Mouse (Mus musculus) intestine, postnatal 0 days (tissue): Measurements from ENCODE around the gene Prkrip1. TPM values are rescaled to one million over a fixed set of nuclear protein-coding genes. Genes with fewer than 3 reads are reported as not detected.

ENCODE experiments used
- ATAC-seq: fragments of 200-750 bp; cut with Nextera tagmentation; 2 replicates; pipeline ENCODE4 v1.8.0; 2017; ENCODE audit warnings: mild to moderate bottlenecking, moderate TSS enrichment, moderate library complexity
- H3K27ac ChIP-seq: fragments of 300-500 bp; sonication (generic); 2 replicates; pipeline ENCODE4 v1.5.1; 2014; ENCODE audit warnings: mild to moderate bottlenecking, low read depth, low read length, moderate library complexity
- H3K27me3 ChIP-seq: fragments of 300-500 bp; sonication (generic); replicated peaks from 2 replicates; pipeline ENCODE4 v1.6.1; 2014; ENCODE audit warnings: low read length, mixed read lengths; ENCODE audit not compliant: control insufficient read depth, insufficient read depth
- H3K36me3 ChIP-seq: fragments of 300-500 bp; sonication (generic); 2 replicates; pipeline ENCODE4 v1.6.1; 2014; ENCODE audit warnings: mild to moderate bottlenecking, moderate library complexity; ENCODE audit not compliant: control insufficient read depth, insufficient read depth
- H3K4me1 ChIP-seq: fragments of 300-500 bp; sonication (generic); replicated peaks from 2 replicates; pipeline ENCODE4 v1.6.1; 2014; ENCODE audit warnings: antibody characterized with exemption, low read length, mixed read lengths; ENCODE audit not compliant: control insufficient read depth, insufficient read depth
- H3K4me2 ChIP-seq: fragments of 300-500 bp; sonication (generic); replicated peaks from 2 replicates; pipeline ENCODE4 v1.6.1; 2014; ENCODE audit warnings: low read depth, mild to moderate bottlenecking, moderate library complexity
- H3K4me3 ChIP-seq: fragments of 300-500 bp; sonication (generic); 2 replicates; pipeline ENCODE4 v1.5.1; 2014; ENCODE audit warnings: low read depth, low read length
- H3K9ac ChIP-seq: fragments of 300-500 bp; sonication (generic); 2 replicates; pipeline ENCODE4 v1.6.1; 2014; ENCODE audit warnings: mild to moderate bottlenecking, low read depth, low read length
- H3K9me3 ChIP-seq: fragments of 300-500 bp; sonication (generic); 2 replicates; pipeline ENCODE4 v1.6.1; 2016; ENCODE audit warnings: mixed run types; ENCODE audit not compliant: control insufficient read depth
- CTCF ChIP-seq: sonication (generic); IDR thresholded peaks from 2 replicates; pipeline ENCODE4 v1.5.1; 2016; ENCODE audit warnings: low read depth, mild to moderate bottlenecking, control low read depth, antibody characterized with exemption, moderate library complexity
- WGBS: fragments of 180-500 bp; shearing (Covaris S2); extraction: QIAGEN DNeasy Blood & Tissue Kit; methylation state at CpG from one replicate; pipeline ENCODE4 v1.1.7; 2014; 5-methylcytosine and 5-hydroxymethylcytosine counted together
- polyA plus RNA-seq: library from polyadenylated mRNA; unstranded; fragments of >200 nt; fragmentation: Nextera tagmentation; extraction: Ambion mirVana; gene quantifications from 2 replicates; pipeline ENCODE4 v1.2.1, GENCODE M21; 2015

Prkrip1 gene
- polyA plus RNA-seq, 1 experiment from 2014 or later = 37.7 TPM

DNA sequence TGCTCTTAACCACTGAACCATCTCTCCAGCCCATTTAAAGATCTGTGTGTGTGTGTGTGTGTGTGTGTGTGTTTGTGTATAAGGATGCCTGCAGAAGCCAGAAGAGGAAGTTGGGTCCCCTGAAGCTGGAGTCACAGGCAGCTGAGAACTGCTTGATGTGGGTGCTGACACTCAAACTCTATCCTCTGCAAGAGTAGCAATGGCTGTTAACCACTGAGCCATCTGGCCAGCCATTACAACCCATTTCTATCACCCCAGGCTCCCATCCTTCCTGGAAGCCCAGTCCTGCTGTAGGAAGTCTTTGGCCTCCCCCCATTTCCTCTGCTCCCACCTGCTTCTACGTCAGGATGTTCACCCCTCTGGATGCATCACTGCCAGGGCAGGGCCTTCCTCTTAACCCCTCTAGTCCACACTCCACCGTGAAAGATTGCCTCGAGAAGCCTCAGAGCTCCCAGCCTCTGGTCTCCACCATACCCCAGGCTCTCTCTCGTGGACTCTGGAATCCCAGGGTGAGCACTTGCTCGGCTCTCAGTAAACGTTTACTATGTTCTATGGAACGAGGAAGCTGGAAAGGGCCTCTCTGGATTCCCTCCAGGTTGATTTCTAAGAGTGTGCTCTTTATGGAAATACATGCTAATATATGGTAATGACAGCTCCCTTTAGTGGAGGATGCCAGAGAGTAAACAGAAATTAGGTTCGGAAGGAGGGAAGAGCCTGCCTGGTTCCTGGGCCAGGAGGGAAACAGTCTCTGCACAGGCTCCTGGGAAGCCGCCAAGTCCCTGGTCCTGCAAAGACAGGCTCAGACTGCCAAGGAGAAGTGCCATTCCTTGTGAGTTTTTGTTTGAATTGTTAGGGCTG, 24.9 kb downstream of the Prkrip1 start:
- peak overlapping the region; percentile 21 for H3K4me2 ChIP-seq
- TF ChIP-seq CTCF = no peak
- H3K4me3 ChIP-seq = no peak overlapping the region
- H3K27me3 ChIP-seq = no peaks in the 10 kb centered on the region
- no peak overlapping the region for H3K9ac ChIP-seq
- ATAC-seq = no peak
- WGBS = 24% methylated on average over 9 of the region's 9 CpGs
- 0 out of 2 replicates have a peak, but pooled peaks cover 10% of the 10 kb centered on the region for H3K4me1 ChIP-seq
- no peaks in the 10 kb centered on the region for H3K9me3 ChIP-seq
- H3K27ac ChIP-seq = peak overlapping the region; percentile 58
- peaks cover 8% of the 10 kb centered on the region; the same call in 1 of the 2 replicates for H3K36me3 ChIP-seq

DNA sequence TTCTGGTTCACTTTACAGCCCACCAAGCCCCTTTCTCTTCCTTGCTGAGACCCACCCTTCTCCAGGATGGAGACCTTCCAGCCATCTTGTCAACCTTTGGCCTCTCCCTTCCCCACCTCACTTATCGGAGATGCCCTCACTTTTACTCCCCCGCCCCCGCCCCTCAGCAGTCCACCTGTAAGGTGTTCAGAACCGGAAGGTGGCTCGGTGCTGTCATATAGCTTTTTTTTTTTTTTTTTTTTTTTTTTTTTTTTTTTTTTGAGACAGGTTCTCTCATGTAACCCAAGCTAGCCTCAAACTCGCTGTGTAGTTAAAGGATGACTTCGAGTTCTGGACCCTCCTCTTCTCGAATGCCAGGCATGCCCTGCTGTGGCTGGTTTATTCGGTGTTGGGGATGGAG, 25.8 kb downstream of the Prkrip1 start:
- no peak overlapping the region for H3K4me2 ChIP-seq
- WGBS = 54% methylated on average over 9 of the region's 9 CpGs
- peaks cover under 1% of the 10 kb centered on the region; the same call in 1 of the 2 replicates for H3K36me3 ChIP-seq
- H3K27me3 ChIP-seq = no peaks in the 10 kb centered on the region
- H3K27ac ChIP-seq = 0 out of 2 replicates have a peak overlapping the region, but pooled peaks have one; percentile 72
- H3K9ac ChIP-seq = no peak overlapping the region
- 0 out of 2 replicates have a peak, but pooled peaks cover 10% of the 10 kb centered on the region for H3K4me1 ChIP-seq
- ATAC-seq = no peak
- H3K9me3 ChIP-seq = 0 out of 2 replicates have a peak, but pooled peaks cover 3% of the 10 kb centered on the region
- no peak overlapping the region for H3K4me3 ChIP-seq
- TF ChIP-seq CTCF = no peak

DNA sequence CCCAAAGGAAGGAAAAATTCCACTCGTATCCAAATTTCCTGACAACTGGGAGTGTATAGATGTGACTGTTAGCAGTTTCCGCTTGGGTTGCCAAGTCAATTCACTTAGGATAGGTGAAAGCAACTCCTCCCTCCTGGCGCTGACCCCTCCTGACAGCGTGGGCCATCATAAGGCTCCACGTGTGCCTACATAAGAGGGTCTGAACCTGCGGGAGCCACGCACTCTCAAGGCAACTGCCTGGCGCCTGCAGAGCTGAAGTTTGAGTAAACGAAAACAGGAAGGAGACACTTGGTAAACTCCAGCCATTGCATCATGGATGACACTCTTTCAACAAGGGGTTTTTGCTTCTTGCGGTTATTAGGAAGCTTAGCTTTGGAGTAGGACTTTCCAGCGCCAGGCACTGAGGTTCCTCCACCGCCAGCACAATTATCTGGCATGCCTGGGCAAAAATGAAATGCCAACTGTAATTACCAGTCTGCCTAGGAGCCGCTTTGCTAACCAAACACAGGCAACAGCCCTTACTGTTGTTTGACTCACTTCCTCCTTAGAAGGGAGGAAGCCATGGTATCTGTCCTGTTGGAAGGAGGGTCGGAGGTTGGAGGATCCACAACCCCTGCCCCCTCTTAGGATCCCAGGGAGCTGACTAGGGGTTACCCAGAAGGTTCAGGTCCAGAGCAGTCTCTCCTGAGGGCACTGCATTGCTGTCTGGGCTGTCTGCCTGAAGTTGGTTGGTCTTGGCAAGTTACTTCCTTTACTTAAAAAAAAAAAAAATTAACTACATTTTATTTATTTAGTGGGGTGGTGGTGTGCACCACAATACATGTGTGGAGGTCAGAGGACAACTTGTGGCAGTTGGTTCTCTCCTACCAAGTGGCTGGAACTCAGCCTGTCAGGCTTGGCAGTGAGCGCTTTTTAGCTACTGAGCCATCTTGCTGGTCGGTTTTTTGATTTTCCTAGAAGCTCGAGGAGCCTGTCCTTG, 27.1 kb downstream of the Prkrip1 start:
- ATAC-seq = peak; percentile 22; the same call in 1 of the 2 replicates
- Histone ChIP-seq H3K4me1 (0 out of 2 replicates have a peak, but pooled peaks cover 10% of the 10 kb centered on the region), H3K4me2 (peak overlapping the region; percentile 91), H3K9me3 (0 out of 2 replicates have a peak, but pooled peaks cover 3% of the 10 kb centered on the region), H3K27ac (peak overlapping the region; percentile 72), H3K4me3 (peak overlapping the region; percentile 52), H3K9ac (no peak overlapping the region), H3K36me3 (no peaks in the 10 kb centered on the region; the same call in 1 of the 2 replicates), H3K27me3 (no peaks in the 10 kb centered on the region)
- WGBS = 26% methylated on average over 17 of the region's 17 CpGs
- no peak for TF ChIP-seq CTCF

DNA sequence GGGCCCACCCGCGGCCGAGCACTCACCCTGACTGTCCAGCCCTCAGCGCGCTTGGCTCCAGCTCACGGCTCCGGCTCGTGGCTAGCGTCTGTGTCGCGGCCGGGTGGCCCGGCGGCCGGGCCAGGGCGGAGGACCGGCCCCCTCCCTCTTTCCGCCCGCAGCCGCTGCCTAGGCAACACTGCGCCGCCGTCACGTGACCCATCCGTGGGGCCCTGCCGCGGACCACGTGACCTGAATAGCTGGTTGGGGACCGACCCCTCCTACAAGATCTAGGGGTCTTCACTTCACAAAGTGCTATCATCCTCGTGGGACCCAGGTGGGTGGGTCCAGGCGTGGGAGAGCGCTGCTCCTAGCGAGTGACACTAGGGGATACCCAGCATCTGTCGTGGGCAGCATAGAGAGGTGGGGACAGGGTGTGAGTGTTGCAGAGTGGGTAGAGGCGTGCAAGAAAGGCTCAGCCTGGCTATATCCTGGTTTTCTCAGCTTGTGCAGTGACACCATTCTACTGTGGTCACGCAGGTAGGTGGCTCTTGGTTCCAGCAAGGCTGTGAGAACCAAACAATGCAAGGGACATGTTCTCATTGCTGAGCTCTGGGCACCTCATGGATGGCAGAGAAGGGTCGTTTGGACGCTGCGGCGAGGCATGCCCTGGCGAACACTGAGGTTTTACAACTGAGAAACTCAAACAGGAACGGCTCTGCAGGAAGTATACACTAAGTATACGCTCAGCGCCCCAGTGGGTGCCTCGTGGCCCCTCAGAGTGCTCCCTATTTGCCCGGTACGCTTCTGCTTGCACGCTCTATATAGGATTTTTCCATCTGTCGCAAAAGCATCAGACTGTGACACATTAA, 28.0 kb downstream of the Prkrip1 start, which contains the start of gene Orai2:
Gene Orai2 (minus strand): TSS at position 202 of the 851 bp plus-strand sequence.
- 0 out of 2 replicates have a peak, but pooled peaks have one; percentile 6 for TF ChIP-seq CTCF
- Histone ChIP-seq H3K27me3 (no peaks in the 10 kb centered on the region), H3K4me1 (0 out of 2 replicates have a peak, but pooled peaks cover 10% of the 10 kb centered on the region), H3K27ac (peak within 1 kb of the TSS; percentile 79), H3K36me3 (no peaks in the 10 kb centered on the region; the same call in 1 of the 2 replicates), H3K9me3 (0 out of 2 replicates have a peak, but pooled peaks cover 3% of the 10 kb centered on the region), H3K4me3 (peak within 1 kb of the TSS; percentile 52), H3K4me2 (peak within 1 kb of the TSS; percentile 91), H3K9ac (peak within 1 kb of the TSS; percentile 47)
- ATAC-seq = peak; percentile 55
- 2% methylated on average over 49 of the region's 49 CpGs for WGBS
